Mouse (Mus musculus): Measurements from ENCODE around the gene Zfp148.
"Not testable (repeated sequence)": the region's sequence is repeated elsewhere in the genome, so short reads cannot be mapped to it uniquely, and the experiment has no call there.

Zfp148 gene

GRCm38 (mm10) chr16:33461416-33461815, 80.8 kb downstream of the Zfp148 start:
- no peak for DNase-seq (ENCODE audit: low spot score in 2 of 2)

GRCm38 (mm10) chr16:33464509-33465241, 84.0 kb downstream of the Zfp148 start:
- DNase-seq (ENCODE audit: low spot score in 2 of 2) = no peak

GRCm38 (mm10) chr16:33465242-33465614, 84.6 kb downstream of the Zfp148 start:
- DNase-seq (ENCODE audit: low spot score in 2 of 2) = no peak

- DNase-seq (ENCODE audit: low spot score in 2 of 2) = no peak
Observed at GRCm38 (mm10) chr16:33467451-33467850, 86.8 kb downstream of the Zfp148 start.

GRCm38 (mm10) chr16:33469973-33470372, 89.3 kb downstream of the Zfp148 start:
- no peak for DNase-seq (ENCODE audit: low spot score in 2 of 2)

- no peak for DNase-seq (ENCODE audit: low spot score in 2 of 2)
Observed at GRCm38 (mm10) chr16:33474381-33474780, 93.7 kb downstream of the Zfp148 start.

GRCm38 (mm10) chr16:33479926-33480325, 99.3 kb downstream of the Zfp148 start:
- DNase-seq (ENCODE audit: low spot score in 2 of 2) = no peak

- DNase-seq (ENCODE audit: low spot score in 2 of 2) = no peak
Observed at GRCm38 (mm10) chr16:33481148-33481547, 100.5 kb downstream of the Zfp148 start.

- no peak for DNase-seq (ENCODE audit: low spot score in 2 of 2)
Observed at GRCm38 (mm10) chr16:33482309-33482708, 101.7 kb downstream of the Zfp148 start.

GRCm38 (mm10) chr16:33487709-33488108, 107.1 kb downstream of the Zfp148 start:
- no peak for DNase-seq (ENCODE audit: low spot score in 2 of 2)

- DNase-seq (ENCODE audit: low spot score in 2 of 2) = no peak
Observed at GRCm38 (mm10) chr16:33494374-33494773, 113.7 kb downstream of the Zfp148 start.

- no peak for DNase-seq (ENCODE audit: low spot score in 2 of 2)
Observed at GRCm38 (mm10) chr16:33508082-33508481, 127.4 kb downstream of the Zfp148 start.

- DNase-seq (ENCODE audit: low spot score in 2 of 2) = not testable (repeated sequence)
Observed at GRCm38 (mm10) chr16:33509231-33509630, 128.6 kb downstream of the Zfp148 start.

GRCm38 (mm10) chr16:33510856-33511255, 130.2 kb downstream of the Zfp148 start:
- not testable (repeated sequence) for DNase-seq (ENCODE audit: low spot score in 2 of 2)

- no peak for DNase-seq (ENCODE audit: low spot score in 2 of 2)
Observed at GRCm38 (mm10) chr16:33512555-33512954, 131.9 kb downstream of the Zfp148 start.

- no peak for DNase-seq (ENCODE audit: low spot score in 2 of 2)
Observed at GRCm38 (mm10) chr16:33516807-33517565, 136.3 kb downstream of the Zfp148 start, which contains the start of gene Slc12a8. Slc12a8 (plus strand) TSS chr16:33517328.

- DNase-seq (ENCODE audit: low spot score in 2 of 2) = no peak
Observed at GRCm38 (mm10) chr16:33517627-33518026, 137.0 kb downstream of the Zfp148 start.

GRCm38 (mm10) chr16:33518236-33518635, 137.6 kb downstream of the Zfp148 start:
- DNase-seq (ENCODE audit: low spot score in 2 of 2) = no peak

GRCm38 (mm10) chr16:33519916-33520568, 139.4 kb downstream of the Zfp148 start:
- no peak for DNase-seq (ENCODE audit: low spot score in 2 of 2)

- no peak for DNase-seq (ENCODE audit: low spot score in 2 of 2)
Observed at GRCm38 (mm10) chr16:33522516-33522915, 141.9 kb downstream of the Zfp148 start.

- no peak for DNase-seq (ENCODE audit: low spot score in 2 of 2)
Observed at GRCm38 (mm10) chr16:33523571-33523970, 142.9 kb downstream of the Zfp148 start.

All from urinary bladder, postnatal 4 days (tissue).